Mouse (Mus musculus) G1E (cell line): ENCODE data around the gene Hist2h4. TPM values are rescaled to one million over a fixed set of nuclear protein-coding genes. Genes with fewer than 3 reads are reported as not detected.

Source experiments
- ATAC-seq: 2 replicates; pipeline ENCODE4 v1.8.0; 2016; ENCODE audit warnings: mild to moderate bottlenecking; ENCODE audit not compliant: insufficient number of reproducible peaks, poor library complexity, low FRiP score, severe bottlenecking; ENCODE audit errors: extremely low read depth
- DNase-seq: peaks from one replicate; pipeline ENCODE4 v3.0.0; 2012; ENCODE audit warnings: low spot score
- H3K27me3 ChIP-seq: 2 replicates; pipeline ENCODE4 v1.6.1; 2012; ENCODE audit warnings: mild to moderate bottlenecking, low read length, inconsistent platforms; ENCODE audit not compliant: insufficient read depth
- H3K36me3 ChIP-seq: replicated peaks from 2 replicates; pipeline ENCODE3; 2012; ENCODE audit warnings: mild to moderate bottlenecking, inconsistent platforms
- H3K4me1 ChIP-seq: 2 replicates; pipeline ENCODE4 v1.6.1; 2012; ENCODE audit warnings: low read depth, low read length, inconsistent platforms, mixed read lengths; ENCODE audit not compliant: insufficient read depth
- H3K4me3 ChIP-seq: 2 replicates; pipeline ENCODE4 v1.5.1; 2012; ENCODE audit warnings: low read depth, mild to moderate bottlenecking, inconsistent platforms, low read length, moderate library complexity, mixed read lengths
- H3K9me3 ChIP-seq: replicated peaks from 2 replicates; pipeline ENCODE4 v1.6.1; 2012; ENCODE audit warnings: inconsistent platforms
- CTCF ChIP-seq: IDR thresholded peaks from 2 replicates; pipeline ENCODE4 v1.5.1; 2012; ENCODE audit warnings: low read depth, low read length, inconsistent platforms, mixed read lengths
- GATA1 ChIP-seq: IDR thresholded peaks from 2 replicates; pipeline ENCODE4 v1.6.1; 2012; ENCODE audit warnings: borderline replicate concordance, low read length, inconsistent platforms, mixed read lengths
- GATA2 ChIP-seq: IDR thresholded peaks from 2 replicates; pipeline ENCODE4 v1.6.1; 2012; ENCODE audit warnings: low read depth, low read length, inconsistent platforms, borderline replicate concordance
- POLR2AphosphoS5 ChIP-seq: IDR thresholded peaks from 2 replicates; pipeline ENCODE4 v1.6.1; 2012; ENCODE audit warnings: low read depth, low read length, inconsistent platforms; ENCODE audit not compliant: insufficient replicate concordance
- TAL1 ChIP-seq: conservative IDR thresholded peaks from 2 replicates; pipeline ENCODE4 v1.6.1; 2012; ENCODE audit warnings: low read depth, low read length, inconsistent platforms, mixed read lengths
- polyA plus RNA-seq: library from polyadenylated mRNA; stranded (reverse); fragments of >175 nt; gene quantifications from 2 replicates; pipeline ENCODE4 v1.2.3, GENCODE M21; 2012
- total RNA-seq, 2 experiments: library from RNA; stranded (forward) in 1 of 2; stranded (reverse) in 1 of 2; fragments of 200-1000 nt in 1 of 2; fragments of >200 nt in 1 of 2; fragmentation: Nextera tagmentation in 1 of 2; gene quantifications; 2 replicates each; pipeline ENCODE4 v1.2.3; 2014 to 2017

The Hist2h4 gene
- total and polyA plus RNA-seq, 3 experiments: 1.8 to 490 (median 93.8) TPM

- Histone ChIP-seq H3K27me3 (no peaks in the 10 kb centered on the region), H3K4me1 (peaks cover 22% of the 10 kb centered on the region), H3K4me3 (peak overlapping the region; percentile 67), H3K9me3 (no peaks in the 10 kb centered on the region), H3K36me3 (no peaks in the 10 kb centered on the region)
- no peak for ATAC-seq
- TF ChIP-seq GATA2 (no peak), POLR2AphosphoS5 (peak; percentile 70; the same call in 1 of the 2 replicates)
- no peak for DNase-seq
These were observed 25.7 kb downstream of the Hist2h4 start for GRCm38 (mm10) chr3:96237335-96237903.

GRCm38 (mm10) chr3:96236834-96237334 is 26.2 kb downstream of the Hist2h4 start:
- H3K36me3 ChIP-seq: no peaks in the 10 kb centered on the region
- no peak for ATAC-seq
- H3K4me1 ChIP-seq: peaks cover 20% of the 10 kb centered on the region
- TF ChIP-seq POLR2AphosphoS5: peak; percentile 27; the same call in 1 of the 2 replicates
- TF ChIP-seq GATA2: no peak
- no peaks in the 10 kb centered on the region for H3K9me3 ChIP-seq
- H3K27me3 ChIP-seq: no peaks in the 10 kb centered on the region
- DNase-seq: no peak
- H3K4me3 ChIP-seq: peak overlapping the region; percentile 67; the same call in 1 of the 2 replicates

GRCm38 (mm10) chr3:96235836-96236235 is 27.3 kb downstream of the Hist2h4 start:
- Histone ChIP-seq H3K9me3 (no peaks in the 10 kb centered on the region), H3K4me3 (no peak overlapping the region), H3K4me1 (peaks cover 25% of the 10 kb centered on the region), H3K36me3 (no peaks in the 10 kb centered on the region), H3K27me3 (no peaks in the 10 kb centered on the region)
- no peak for ATAC-seq
- TF ChIP-seq GATA1 (no peak), GATA2 (no peak), POLR2AphosphoS5 (peak; percentile 89; the same call in 1 of the 2 replicates), TAL1 (no peak), CTCF (no peak)
- DNase-seq: no peak

- DNase-seq (no peak), ATAC-seq (no peak)
- no peaks in the 10 kb centered on the region for H3K36me3 ChIP-seq
- peaks cover 31% of the 10 kb centered on the region for H3K4me1 ChIP-seq
- TF ChIP-seq CTCF: no peak
- no peak for TF ChIP-seq GATA1
- no peak for TF ChIP-seq TAL1
- no peak for TF ChIP-seq GATA2
- no peak for TF ChIP-seq POLR2AphosphoS5
- no peaks in the 10 kb centered on the region for H3K9me3 ChIP-seq
- no peak overlapping the region for H3K4me3 ChIP-seq
- H3K27me3 ChIP-seq: no peaks in the 10 kb centered on the region
These were observed 28.2 kb downstream of the Hist2h4 start for GRCm38 (mm10) chr3:96234914-96235313.

- H3K9me3 ChIP-seq: no peaks in the 10 kb centered on the region
- H3K27me3 ChIP-seq: no peaks in the 10 kb centered on the region
- DNase-seq: no peak
- no peaks in the 10 kb centered on the region for H3K36me3 ChIP-seq
- H3K4me3 ChIP-seq: no peak overlapping the region
- H3K4me1 ChIP-seq: peaks cover 23% of the 10 kb centered on the region
- TF ChIP-seq TAL1 (no peak), POLR2AphosphoS5 (no peak), GATA1 (no peak), CTCF (no peak), GATA2 (no peak)
- ATAC-seq: no peak
These were observed 31.4 kb downstream of the Hist2h4 start for GRCm38 (mm10) chr3:96231758-96232120.

- no peak for DNase-seq
- TF ChIP-seq GATA1 (no peak), POLR2AphosphoS5 (no peak), GATA2 (no peak), CTCF (no peak), TAL1 (no peak)
- no peak overlapping the region for H3K4me3 ChIP-seq
- no peaks in the 10 kb centered on the region for H3K9me3 ChIP-seq
- H3K27me3 ChIP-seq: no peaks in the 10 kb centered on the region
- no peaks in the 10 kb centered on the region for H3K36me3 ChIP-seq
- ATAC-seq: no peak
- peaks cover 24% of the 10 kb centered on the region for H3K4me1 ChIP-seq
These were observed 32.0 kb downstream of the Hist2h4 start for GRCm38 (mm10) chr3:96230910-96231757.
